Mouse (Mus musculus) heart, embryonic 10.5 days (tissue): ENCODE measurements around the gene Tmem69. TPM values are rescaled to one million over a fixed set of nuclear protein-coding genes. Genes with fewer than 3 reads are reported as not detected.

Experiments used
- DNase-seq: peaks from one replicate; pipeline ENCODE4 v3.0.0-alpha.2; 2017; ENCODE audit warnings: low spot score
- H3K27ac ChIP-seq: fragments of 300-500 bp; sonication (generic); 2 replicates; pipeline ENCODE4 v1.5.1; 2016; ENCODE audit warnings: mild to moderate bottlenecking
- H3K27me3 ChIP-seq: fragments of 300-500 bp; sonication (generic); 2 replicates; pipeline ENCODE4 v1.6.1; 2016; ENCODE audit warnings: mild to moderate bottlenecking; ENCODE audit not compliant: poor library complexity, insufficient read depth, severe bottlenecking
- H3K36me3 ChIP-seq: fragments of 300-500 bp; sonication (generic); 2 replicates; pipeline ENCODE4 v1.6.1; 2016; ENCODE audit warnings: mild to moderate bottlenecking, moderate library complexity
- H3K4me1 ChIP-seq: fragments of 300-500 bp; sonication (generic); 2 replicates; pipeline ENCODE4 v1.6.1; 2016; ENCODE audit warnings: mild to moderate bottlenecking
- H3K4me3 ChIP-seq: fragments of 300-500 bp; sonication (generic); 2 replicates; pipeline ENCODE4 v1.5.1; 2016; ENCODE audit warnings: mild to moderate bottlenecking, moderate library complexity
- H3K9me3 ChIP-seq: fragments of 300-500 bp; sonication (generic); 2 replicates; pipeline ENCODE4 v1.6.1; 2016; ENCODE audit warnings: mild to moderate bottlenecking, moderate library complexity
- WGBS: fragments of 180-500 bp; shearing (Covaris S2); methylation state at CpG from one replicate; pipeline ENCODE4 v1.1.7; 2016; 5-methylcytosine and 5-hydroxymethylcytosine counted together
- polyA plus RNA-seq: library from polyadenylated mRNA; unstranded; fragments of >200 nt; fragmentation: Nextera tagmentation; extraction: Ambion mirVana; gene quantifications from 2 replicates; pipeline ENCODE4 v1.2.1, GENCODE M21; 2016

Gene Tmem69
- polyA plus RNA-seq, 1 experiment from 2014 or later = 23.8 TPM

DNA sequence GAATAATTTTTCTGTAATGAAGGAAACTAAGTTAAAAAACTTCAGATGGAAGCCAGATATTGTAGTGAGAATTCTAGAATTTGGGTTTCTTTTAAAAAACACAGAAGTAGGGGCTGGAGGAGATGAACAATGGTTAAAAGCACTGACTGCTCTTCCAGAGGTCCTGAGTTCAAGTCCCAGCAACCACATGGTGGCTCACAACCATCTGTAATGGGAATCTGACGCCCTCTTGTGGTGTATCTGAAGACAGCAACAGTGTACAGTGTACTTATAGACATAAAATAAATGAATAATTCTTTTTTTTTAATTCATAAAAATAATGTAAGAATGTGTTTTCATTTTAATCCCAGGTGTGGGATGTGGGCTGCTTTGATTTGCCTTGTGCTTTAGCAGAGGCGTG lies 24.6 kb downstream of the Tmem69 start:
- WGBS = 64% methylated on average over 2 of the region's 2 CpGs
- no peak for DNase-seq
- H3K4me1 ChIP-seq = no peaks in the 10 kb centered on the region
- H3K27ac ChIP-seq = no peak overlapping the region
- H3K27me3 ChIP-seq = no peaks in the 10 kb centered on the region
- H3K36me3 ChIP-seq = peaks cover 23% of the 10 kb centered on the region
- no peaks in the 10 kb centered on the region for H3K9me3 ChIP-seq
- H3K4me3 ChIP-seq = no peak overlapping the region

DNA sequence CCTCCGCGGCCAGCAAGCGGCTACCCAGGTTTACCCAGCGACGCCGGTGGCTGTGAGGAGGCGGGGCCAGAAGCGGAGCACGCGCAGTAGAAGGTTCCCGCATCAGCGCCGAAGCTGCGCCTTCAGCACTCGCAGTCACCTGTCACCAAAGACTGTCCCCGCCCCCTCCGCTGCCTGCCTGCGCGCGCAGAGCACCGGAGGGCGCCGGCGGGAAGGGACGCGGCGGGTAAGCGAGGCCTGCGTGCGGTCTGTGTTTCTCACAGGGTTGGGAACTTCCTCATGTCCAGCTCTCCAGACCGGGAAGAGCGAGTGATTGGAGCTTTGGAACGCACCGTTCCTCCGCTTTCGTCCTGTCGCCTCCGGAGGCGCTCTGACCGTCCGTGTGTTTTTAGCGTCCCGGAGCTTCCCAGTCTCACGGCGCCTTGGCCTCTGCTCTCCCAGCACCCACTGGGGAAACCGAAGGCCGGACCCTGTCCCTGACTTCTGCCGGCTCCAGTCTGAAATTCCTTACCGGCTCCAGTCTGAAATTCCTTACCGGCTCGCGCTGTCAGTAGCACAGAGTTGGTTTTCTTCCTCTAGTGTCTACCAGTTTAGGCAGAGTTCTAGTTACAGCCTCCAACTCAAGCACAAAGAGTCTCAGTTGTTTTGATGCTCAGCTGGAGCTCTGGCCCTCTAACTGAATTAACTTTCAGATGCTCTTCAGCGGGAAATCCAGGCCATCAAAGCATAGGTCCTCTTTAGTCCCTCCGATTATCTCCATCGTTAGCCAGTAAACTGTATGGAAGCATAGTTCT lies 48.1 kb downstream of the Tmem69 start, which contains the start of gene Ipp:
TSS of gene Ipp (plus strand) at position 125 of the 794 bp plus-strand sequence.
- peak within 1 kb of the TSS; percentile 91 for H3K27ac ChIP-seq
- no peaks in the 10 kb centered on the region for H3K27me3 ChIP-seq
- peaks cover 9% of the 10 kb centered on the region for H3K36me3 ChIP-seq
- under 1% methylated on average over 55 of the region's 55 CpGs for WGBS
- peaks cover 10% of the 10 kb centered on the region for H3K4me1 ChIP-seq
- H3K4me3 ChIP-seq = peak within 1 kb of the TSS; percentile 70
- peak; percentile 97 for DNase-seq
- no peaks in the 10 kb centered on the region for H3K9me3 ChIP-seq

DNA sequence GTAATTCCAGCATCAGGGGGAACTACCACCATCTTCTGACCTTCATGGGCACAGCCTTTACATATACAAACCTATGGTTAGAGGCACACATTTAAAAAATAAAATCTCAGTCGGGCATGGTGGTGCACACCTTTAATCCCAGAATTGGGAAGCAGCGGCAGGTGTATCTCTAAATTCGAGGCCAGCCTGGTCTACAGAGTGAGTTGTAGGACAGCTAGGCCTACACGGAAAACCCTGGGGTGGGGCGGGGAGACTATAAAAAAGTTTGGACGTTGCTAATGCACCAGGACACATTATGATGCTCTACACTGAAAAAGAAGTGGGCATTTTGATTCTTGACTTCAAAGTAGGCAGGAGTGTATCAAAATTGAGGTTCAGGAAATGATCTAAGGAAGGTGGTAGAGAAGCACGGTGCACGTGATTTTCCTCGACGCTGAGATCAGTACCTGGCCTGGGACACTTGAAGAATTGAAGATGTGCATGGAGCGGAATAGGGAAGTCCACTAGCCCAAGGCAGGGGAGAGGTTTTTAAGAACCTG lies 48.8 kb downstream of the Tmem69 start:
- Histone ChIP-seq H3K4me1 (peaks cover 10% of the 10 kb centered on the region), H3K36me3 (peaks cover 9% of the 10 kb centered on the region), H3K4me3 (peak overlapping the region; percentile 70), H3K27ac (peak overlapping the region; percentile 91), H3K27me3 (no peaks in the 10 kb centered on the region), H3K9me3 (no peaks in the 10 kb centered on the region)
- DNase-seq = no peak
- WGBS = 23% methylated on average over 11 of the region's 11 CpGs

Other genes with a start within 250 kb of the Tmem69 start
- 15.4 and 15.5 TPM in 2 replicates for gene Mast2, start 91.8 kb downstream of the Tmem69 start, polyA plus RNA-seq
- gene Ipp, start 48.4 kb downstream of the Tmem69 start, polyA plus RNA-seq = 13.8 and 17.5 TPM in 2 replicates
- 16.8 and 28.4 TPM in 2 replicates for gene Gpbp1l1, start 1.7 kb upstream of the Tmem69 start, polyA plus RNA-seq
- gene Ccdc17, start 40.7 kb upstream of the Tmem69 start, polyA plus RNA-seq = 1.7 and 2.8 TPM in 2 replicates
- gene Nasp, start 72.0 kb upstream of the Tmem69 start, polyA plus RNA-seq = 130 and 174 TPM in 2 replicates
- gene Akr1a1, start 95.7 kb upstream of the Tmem69 start, polyA plus RNA-seq = 664 and 694 TPM in 2 replicates
- 1,191 and 1,224 TPM in 2 replicates for gene Prdx1, start 129.6 kb upstream of the Tmem69 start, polyA plus RNA-seq
- gene Mmachc, start 152.5 kb upstream of the Tmem69 start, polyA plus RNA-seq = 33.6 and 37.0 TPM in 2 replicates
- 21.2 and 23.2 TPM in 2 replicates for gene Ccdc163, start 152.6 kb upstream of the Tmem69 start, polyA plus RNA-seq
- 3.2 and 5.1 TPM in 2 replicates for gene Tesk2, start 165.0 kb upstream of the Tmem69 start, polyA plus RNA-seq